Mouse (Mus musculus): ENCODE measurements around the gene Gm42688. TPM values are rescaled to one million over a fixed set of nuclear protein-coding genes. Genes with fewer than 3 reads are reported as not detected.

The Gm42688 gene
- polyA plus RNA-seq, 1 experiment from 2014 or later = 1.9 TPM

GRCm38 (mm10) chr6:83142211-83142731 lies 40.9 kb downstream of the Gm42688 start:
- peak overlapping the region; percentile 50 for H3K4me3 ChIP-seq (ENCODE audit: low read length)
- WGBS = 6% methylated on average over 41 of the region's 41 CpGs
- peak; percentile 17 for ATAC-seq (replicated peaks; ENCODE audit: extremely low read depth, insufficient read depth, low FRiP score)
- H3K4me2 ChIP-seq (ENCODE audit: low read depth, low read length) = peak overlapping the region; percentile 77
- H3K27ac ChIP-seq (ENCODE audit: low read length) = peak overlapping the region; percentile 66
- H3K27me3 ChIP-seq (ENCODE audit: control insufficient read depth, insufficient read depth, low read length) = no peaks in the 10 kb centered on the region
- H3K9me3 ChIP-seq (replicated peaks; ENCODE audit: control insufficient read depth, low read length) = no peaks in the 10 kb centered on the region
- no peaks in the 10 kb centered on the region for H3K36me3 ChIP-seq (ENCODE audit: control insufficient read depth, insufficient read depth)
- H3K4me1 ChIP-seq (ENCODE audit: control insufficient read depth, insufficient read depth, low read length) = peaks cover 26% of the 10 kb centered on the region
- H3K9ac ChIP-seq (ENCODE audit: low read length) = peak overlapping the region; percentile 79

GRCm38 (mm10) chr6:83142886-83143285 lies 41.5 kb downstream of the Gm42688 start:
- H3K9ac ChIP-seq (ENCODE audit: low read length) = peak overlapping the region; percentile 35; the same call in 1 of the 2 replicates
- H3K27ac ChIP-seq (ENCODE audit: low read length) = no peak overlapping the region
- peak overlapping the region; percentile 77 for H3K4me2 ChIP-seq (ENCODE audit: low read depth, low read length)
- peaks cover under 1% of the 10 kb centered on the region for H3K36me3 ChIP-seq (ENCODE audit: control insufficient read depth, insufficient read depth)
- H3K9me3 ChIP-seq (replicated peaks; ENCODE audit: control insufficient read depth, low read length) = no peaks in the 10 kb centered on the region
- no peaks in the 10 kb centered on the region for H3K27me3 ChIP-seq (ENCODE audit: control insufficient read depth, insufficient read depth, low read length)
- no peak for ATAC-seq (replicated peaks; ENCODE audit: extremely low read depth, insufficient read depth, low FRiP score)
- WGBS = 51% methylated on average over 11 of the region's 11 CpGs
- peaks cover 23% of the 10 kb centered on the region for H3K4me1 ChIP-seq (ENCODE audit: control insufficient read depth, insufficient read depth, low read length)
- H3K4me3 ChIP-seq (ENCODE audit: low read length) = peak overlapping the region; percentile 50

GRCm38 (mm10) chr6:83145209-83145608 lies 43.8 kb downstream of the Gm42688 start:
- Histone ChIP-seq H3K36me3 (ENCODE audit: control insufficient read depth, insufficient read depth) (peaks cover 10% of the 10 kb centered on the region), H3K27me3 (ENCODE audit: control insufficient read depth, insufficient read depth, low read length) (no peaks in the 10 kb centered on the region), H3K9me3 (replicated peaks; ENCODE audit: control insufficient read depth, low read length) (no peaks in the 10 kb centered on the region), H3K4me3 (ENCODE audit: low read length) (no peak overlapping the region), H3K9ac (ENCODE audit: low read length) (no peak overlapping the region), H3K27ac (ENCODE audit: low read length) (no peak overlapping the region; the same call in 1 of the 2 replicates), H3K4me1 (ENCODE audit: control insufficient read depth, insufficient read depth, low read length) (peaks cover 12% of the 10 kb centered on the region), H3K4me2 (ENCODE audit: low read depth, low read length) (no peak overlapping the region)
- ATAC-seq (replicated peaks; ENCODE audit: extremely low read depth, insufficient read depth, low FRiP score) = no peak
- WGBS = 60% methylated on average over 2 of the region's 2 CpGs

- peak overlapping the region; percentile 3; the same call in 1 of the 2 replicates for H3K4me2 ChIP-seq (ENCODE audit: low read depth, low read length)
- no peak for ATAC-seq (replicated peaks; ENCODE audit: extremely low read depth, insufficient read depth, low FRiP score)
These were observed 44.4 kb downstream of the Gm42688 start for GRCm38 (mm10) chr6:83145805-83146204.

GRCm38 (mm10) chr6:83147280-83147679 lies 45.9 kb downstream of the Gm42688 start:
- 62% methylated on average over 7 of the region's 7 CpGs for WGBS
- Histone ChIP-seq H3K27ac (ENCODE audit: low read length) (no peak overlapping the region), H3K27me3 (ENCODE audit: control insufficient read depth, insufficient read depth, low read length) (no peaks in the 10 kb centered on the region), H3K4me1 (ENCODE audit: control insufficient read depth, insufficient read depth, low read length) (peaks cover 4% of the 10 kb centered on the region), H3K9me3 (replicated peaks; ENCODE audit: control insufficient read depth, low read length) (no peaks in the 10 kb centered on the region), H3K4me3 (ENCODE audit: low read length) (no peak overlapping the region), H3K36me3 (ENCODE audit: control insufficient read depth, insufficient read depth) (peaks cover 10% of the 10 kb centered on the region), H3K4me2 (ENCODE audit: low read depth, low read length) (no peak overlapping the region), H3K9ac (ENCODE audit: low read length) (no peak overlapping the region)
- ATAC-seq (replicated peaks; ENCODE audit: extremely low read depth, insufficient read depth, low FRiP score) = no peak

More at GRCm38 (mm10) chr6:83145805-83146204, 44.4 kb downstream of the Gm42688 start:
- peaks cover 12% of the 10 kb centered on the region for H3K4me1 ChIP-seq (ENCODE audit: control insufficient read depth, insufficient read depth, low read length)
- peak overlapping the region; percentile 66 for H3K27ac ChIP-seq (ENCODE audit: low read length)
- H3K27me3 ChIP-seq (ENCODE audit: control insufficient read depth, insufficient read depth, low read length) = no peaks in the 10 kb centered on the region
- no peaks in the 10 kb centered on the region for H3K9me3 ChIP-seq (replicated peaks; ENCODE audit: control insufficient read depth, low read length)
- H3K4me3 ChIP-seq (ENCODE audit: low read length) = no peak overlapping the region
- no peak overlapping the region for H3K9ac ChIP-seq (ENCODE audit: low read length)
- H3K36me3 ChIP-seq (ENCODE audit: control insufficient read depth, insufficient read depth) = peaks cover 10% of the 10 kb centered on the region
- 61% methylated on average over 9 of the region's 9 CpGs for WGBS

- H3K27ac ChIP-seq (ENCODE audit: low read length) = no peak overlapping the region
These were observed 50.3 kb downstream of the Gm42688 start for GRCm38 (mm10) chr6:83151721-83152120.

GRCm38 (mm10) chr6:83153038-83153437 lies 51.6 kb downstream of the Gm42688 start:
- Histone ChIP-seq H3K36me3 (ENCODE audit: control insufficient read depth, insufficient read depth) (peaks cover 14% of the 10 kb centered on the region), H3K27ac (ENCODE audit: low read length) (no peak overlapping the region), H3K4me3 (ENCODE audit: low read length) (no peak overlapping the region), H3K27me3 (ENCODE audit: control insufficient read depth, insufficient read depth, low read length) (no peaks in the 10 kb centered on the region), H3K4me1 (ENCODE audit: control insufficient read depth, insufficient read depth, low read length) (peaks cover 7% of the 10 kb centered on the region), H3K9ac (ENCODE audit: low read length) (no peak overlapping the region), H3K9me3 (replicated peaks; ENCODE audit: control insufficient read depth, low read length) (no peaks in the 10 kb centered on the region), H3K4me2 (ENCODE audit: low read depth, low read length) (no peak overlapping the region)
- no peak for ATAC-seq (replicated peaks; ENCODE audit: extremely low read depth, insufficient read depth, low FRiP score)
- WGBS = 86% methylated on average over 12 of the region's 12 CpGs

More at GRCm38 (mm10) chr6:83151721-83152120, 50.3 kb downstream of the Gm42688 start:
- Histone ChIP-seq H3K4me2 (ENCODE audit: low read depth, low read length) (no peak overlapping the region), H3K4me3 (ENCODE audit: low read length) (no peak overlapping the region), H3K9ac (ENCODE audit: low read length) (no peak overlapping the region), H3K27me3 (ENCODE audit: control insufficient read depth, insufficient read depth, low read length) (no peaks in the 10 kb centered on the region), H3K9me3 (replicated peaks; ENCODE audit: control insufficient read depth, low read length) (no peaks in the 10 kb centered on the region), H3K4me1 (ENCODE audit: control insufficient read depth, insufficient read depth, low read length) (peaks cover 7% of the 10 kb centered on the region), H3K36me3 (ENCODE audit: control insufficient read depth, insufficient read depth) (peaks cover 16% of the 10 kb centered on the region)
- 38% methylated on average over 8 of the region's 8 CpGs for WGBS
- no peak for ATAC-seq (replicated peaks; ENCODE audit: extremely low read depth, insufficient read depth, low FRiP score)

GRCm38 (mm10) chr6:83153485-83153884 lies 52.1 kb downstream of the Gm42688 start:
- H3K4me2 ChIP-seq (ENCODE audit: low read depth, low read length) = no peak overlapping the region
- H3K9me3 ChIP-seq (replicated peaks; ENCODE audit: control insufficient read depth, low read length) = no peaks in the 10 kb centered on the region
- no peak overlapping the region for H3K27ac ChIP-seq (ENCODE audit: low read length)
- H3K9ac ChIP-seq (ENCODE audit: low read length) = no peak overlapping the region
- H3K36me3 ChIP-seq (ENCODE audit: control insufficient read depth, insufficient read depth) = peaks cover 13% of the 10 kb centered on the region
- no peak overlapping the region for H3K4me3 ChIP-seq (ENCODE audit: low read length)
- H3K4me1 ChIP-seq (ENCODE audit: control insufficient read depth, insufficient read depth, low read length) = peaks cover 7% of the 10 kb centered on the region
- H3K27me3 ChIP-seq (ENCODE audit: control insufficient read depth, insufficient read depth, low read length) = no peaks in the 10 kb centered on the region
- 67% methylated on average over 5 of the region's 5 CpGs for WGBS
- no peak for ATAC-seq (replicated peaks; ENCODE audit: extremely low read depth, insufficient read depth, low FRiP score)

GRCm38 (mm10) chr6:83155552-83156238 lies 54.3 kb downstream of the Gm42688 start:
- Histone ChIP-seq H3K27ac (ENCODE audit: low read length) (no peak overlapping the region), H3K9ac (ENCODE audit: low read length) (peak overlapping the region; percentile 68), H3K4me3 (ENCODE audit: low read length) (peak overlapping the region; percentile 61), H3K27me3 (ENCODE audit: control insufficient read depth, insufficient read depth, low read length) (peaks cover 4% of the 10 kb centered on the region), H3K4me2 (ENCODE audit: low read depth, low read length) (peak overlapping the region; percentile 92), H3K36me3 (ENCODE audit: control insufficient read depth, insufficient read depth) (peaks cover 6% of the 10 kb centered on the region), H3K9me3 (replicated peaks; ENCODE audit: control insufficient read depth, low read length) (no peaks in the 10 kb centered on the region), H3K4me1 (ENCODE audit: control insufficient read depth, insufficient read depth, low read length) (peaks cover 7% of the 10 kb centered on the region)
- WGBS = 7% methylated on average over 23 of the region's 23 CpGs
- peak; percentile 1; the same call in 1 of the 2 replicates for ATAC-seq (replicated peaks; ENCODE audit: extremely low read depth, insufficient read depth, low FRiP score)
